Mouse (Mus musculus) myocyte (in vitro differentiated cells): ENCODE measurements at regions not wholly inside any gene's neighbourhood (a gene's known extent, or its start where the extent isn't known, plus 50 kb on each side); places are given as distances from the start of the nearest gene placed in this dataset.

Source experiments
- H3K27me3 ChIP-seq: one replicate; pipeline ENCODE4 v1.6.1; 2011; ENCODE audit not compliant: control insufficient read depth, insufficient read depth, insufficient read length
- H3K36me3 ChIP-seq: one replicate; pipeline ENCODE4 v1.6.1; 2011; ENCODE audit not compliant: control insufficient read depth, insufficient read depth
- H3K4me2 ChIP-seq: one replicate; pipeline ENCODE4 v1.6.1; 2011; ENCODE audit warnings: low read depth, control low read depth
- H3K4me3 ChIP-seq: one replicate; pipeline ENCODE4 v1.5.1; 2011; ENCODE audit warnings: mild to moderate bottlenecking, control low read depth, moderate library complexity
- H3K79me2 ChIP-seq: one replicate; pipeline ENCODE4 v1.6.1; 2011; ENCODE audit not compliant: control insufficient read depth, insufficient read depth
- H3ac ChIP-seq: one replicate; pipeline ENCODE4 v1.6.1; 2011; ENCODE audit not compliant: control insufficient read depth, insufficient read length
- CEBPB ChIP-seq: IDR thresholded peaks from 2 replicates; pipeline ENCODE4 v1.6.1; 2011; ENCODE audit warnings: mild to moderate bottlenecking, moderate library complexity; ENCODE audit not compliant: poor library complexity, insufficient read depth, severe bottlenecking
- E2F4 ChIP-seq: IDR thresholded peaks from one replicate; pipeline ENCODE4 v1.6.1; 2011; ENCODE audit warnings: mild to moderate bottlenecking, control low read depth, moderate library complexity; ENCODE audit not compliant: insufficient read depth
- MAX ChIP-seq: IDR thresholded peaks from one replicate; pipeline ENCODE4 v1.6.1; 2011; ENCODE audit warnings: low read depth, mild to moderate bottlenecking, control low read depth
- MYOD1 ChIP-seq, 3 experiments: IDR thresholded peaks; one replicate each; pipeline ENCODE4 v1.6.1; 2011; ENCODE audit warnings: control low read depth in 2 of 3, low read depth in 2 of 3, mild to moderate bottlenecking in 2 of 3, moderate library complexity in 1 of 3; ENCODE audit not compliant: insufficient read length in 2 of 3, control insufficient read depth in 1 of 3
- MYOG ChIP-seq, 3 experiments: IDR thresholded peaks; one replicate each; pipeline ENCODE4 v1.6.1; 2011; ENCODE audit warnings: control low read depth in 2 of 3, low read depth in 2 of 3, mild to moderate bottlenecking in 2 of 3; ENCODE audit not compliant: insufficient read length in 2 of 3, control insufficient read depth in 1 of 3, insufficient read depth in 1 of 3
- POLR2A ChIP-seq: IDR thresholded peaks from one replicate; pipeline ENCODE4 v1.6.1; 2011; ENCODE audit warnings: low read depth, mild to moderate bottlenecking, control low read depth, moderate library complexity; ENCODE audit not compliant: insufficient read length
- POLR2AphosphoS2 ChIP-seq: IDR thresholded peaks from one replicate; pipeline ENCODE4 v1.6.1; 2011; ENCODE audit warnings: low read depth, control low read depth; ENCODE audit not compliant: insufficient read length
- REST ChIP-seq: IDR thresholded peaks from one replicate; pipeline ENCODE4 v1.6.1; 2011; ENCODE audit warnings: mild to moderate bottlenecking, control low read depth, moderate library complexity; ENCODE audit not compliant: insufficient read depth, insufficient read length
- SRF ChIP-seq: IDR thresholded peaks from one replicate; pipeline ENCODE4 v1.6.1; 2011; ENCODE audit warnings: low read depth; ENCODE audit not compliant: control insufficient read depth, insufficient read length
- TCF12 ChIP-seq: IDR thresholded peaks from one replicate; pipeline ENCODE4 v1.6.1; 2011; ENCODE audit warnings: mild to moderate bottlenecking, control low read depth; ENCODE audit not compliant: poor library complexity, insufficient read depth, severe bottlenecking
- TCF3 ChIP-seq: IDR thresholded peaks from one replicate; pipeline ENCODE4 v1.6.1; 2011; ENCODE audit warnings: low read depth, control low read depth; ENCODE audit not compliant: insufficient read length
- USF1 ChIP-seq: IDR thresholded peaks from one replicate; pipeline ENCODE4 v1.6.1; 2011; ENCODE audit warnings: low read depth, mild to moderate bottlenecking, control low read depth, moderate library complexity

- H3K79me2 ChIP-seq = no peaks in the 10 kb centered on the region
- H3ac ChIP-seq = no peak overlapping the region
- H3K4me3 ChIP-seq = no peak overlapping the region
- no peak for TF ChIP-seq MAX
- peak; percentile 96 for TF ChIP-seq CEBPB
- H3K36me3 ChIP-seq = no peaks in the 10 kb centered on the region
- H3K27me3 ChIP-seq = no peaks in the 10 kb centered on the region
- H3K4me2 ChIP-seq = peak overlapping the region; percentile 5
Observed at GRCm38 (mm10) chr2:95487580-95488135, 830.3 kb upstream of the Lrrc4c start.

DNA sequence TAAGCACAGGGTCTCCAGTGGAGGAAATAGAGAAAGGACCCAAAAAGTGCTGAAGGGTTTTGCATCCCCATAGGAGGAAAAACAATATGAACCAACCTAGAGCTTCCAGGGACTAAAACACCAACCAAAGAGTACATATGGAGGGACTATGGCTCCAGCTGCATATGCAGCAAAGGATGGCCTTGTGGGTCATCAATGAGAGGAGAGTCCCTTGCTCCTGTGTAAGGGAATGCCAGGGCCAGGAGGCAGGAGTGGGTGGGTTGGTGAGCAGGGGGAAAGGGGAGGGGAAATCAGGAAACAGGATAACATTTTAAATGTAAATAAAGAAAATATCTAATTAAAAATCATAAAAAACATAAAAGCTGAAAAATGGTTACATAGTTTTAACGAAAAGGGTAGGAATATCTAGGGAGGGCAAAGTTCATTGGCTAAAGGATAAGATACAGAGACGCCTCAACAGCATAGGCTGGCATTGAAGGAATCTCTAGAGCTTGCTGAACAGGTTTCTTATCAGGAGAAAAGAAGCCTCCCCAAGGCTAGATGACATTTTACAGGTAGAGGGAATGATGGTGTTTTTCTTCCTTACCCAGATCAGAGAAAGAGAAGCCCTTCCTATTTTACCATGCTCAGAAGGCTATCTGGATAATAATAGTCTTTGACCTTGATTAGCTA lies 823.8 kb upstream of the Lrrc4c start:
- TF ChIP-seq USF1 = no peak
- TF ChIP-seq POLR2A = no peak
- TF ChIP-seq TCF3 = no peak
- TF ChIP-seq E2F4 = no peak
- no peak for TF ChIP-seq POLR2AphosphoS2
- no peak for TF ChIP-seq TCF12
- no peak for TF ChIP-seq CEBPB
- no peak for TF ChIP-seq MYOD1 (IDR thresholded peaks at IDR 0.05; ENCODE audit: control insufficient read depth in 1 of 3, insufficient read length in 2 of 3, low read depth in 2 of 3)
- TF ChIP-seq MYOG (IDR thresholded peaks at IDR 0.05; ENCODE audit: control insufficient read depth in 1 of 3, insufficient read depth in 1 of 3, insufficient read length in 2 of 3, low read depth in 2 of 3) = no peak
- TF ChIP-seq REST = no peak
- TF ChIP-seq SRF = no peak
- TF ChIP-seq MAX = no peak
- Histone ChIP-seq H3K27me3 (no peaks in the 10 kb centered on the region), H3K79me2 (no peaks in the 10 kb centered on the region), H3K36me3 (no peaks in the 10 kb centered on the region), H3K4me2 (no peak overlapping the region), H3K4me3 (no peak overlapping the region), H3ac (no peak overlapping the region)

DNA sequence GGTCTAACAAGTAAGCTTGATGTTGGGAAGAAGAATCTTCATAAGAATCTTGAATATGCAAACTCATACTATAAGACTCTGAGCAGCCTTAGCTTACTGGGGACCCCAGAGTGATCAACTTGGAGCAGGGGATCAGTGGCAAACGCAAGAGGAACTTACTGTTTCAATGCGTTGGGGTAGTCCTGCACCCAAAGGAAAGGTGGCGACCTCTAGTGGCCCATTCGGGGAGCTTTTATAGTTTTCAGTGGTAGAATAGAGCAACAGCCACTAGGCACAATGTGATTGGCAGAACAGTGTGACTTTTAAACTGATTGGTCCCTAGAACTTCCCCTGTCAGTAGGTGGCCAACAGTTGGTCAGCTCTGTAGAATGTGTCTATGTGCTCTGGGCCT lies 823.3 kb upstream of the Lrrc4c start:
- no peak overlapping the region for H3ac ChIP-seq
- no peaks in the 10 kb centered on the region for H3K36me3 ChIP-seq
- no peaks in the 10 kb centered on the region for H3K27me3 ChIP-seq
- no peak overlapping the region for H3K4me2 ChIP-seq
- H3K79me2 ChIP-seq = no peaks in the 10 kb centered on the region
- H3K4me3 ChIP-seq = no peak overlapping the region
- TF ChIP-seq E2F4 (no peak), USF1 (no peak), REST (no peak), SRF (no peak), POLR2A (no peak), CEBPB (no peak), MYOD1 (IDR thresholded peaks at IDR 0.05; ENCODE audit: control insufficient read depth in 1 of 3, insufficient read length in 2 of 3, low read depth in 2 of 3) (no peak), TCF3 (no peak), TCF12 (no peak), MYOG (IDR thresholded peaks at IDR 0.05; ENCODE audit: control insufficient read depth in 1 of 3, insufficient read depth in 1 of 3, insufficient read length in 2 of 3, low read depth in 2 of 3) (no peak), MAX (no peak), POLR2AphosphoS2 (no peak)

DNA sequence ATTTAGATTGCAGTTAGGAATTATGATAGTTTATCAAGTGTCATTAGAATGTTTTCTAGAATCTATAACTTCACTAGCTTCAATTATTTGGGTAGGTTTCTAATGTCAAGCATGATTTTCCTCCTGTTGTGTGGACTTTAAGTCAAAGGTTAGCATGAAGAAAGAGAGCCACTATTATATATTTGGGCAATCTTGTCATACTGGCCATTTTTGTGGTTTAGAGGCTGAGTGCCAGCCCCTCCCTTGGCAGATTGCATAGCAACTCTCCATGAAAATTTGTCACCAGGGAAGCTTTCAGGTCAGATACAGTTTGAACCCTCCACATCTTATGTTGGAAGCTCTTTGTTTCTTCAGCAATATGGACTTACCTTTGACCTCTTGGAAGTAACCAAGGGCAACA lies 806.7 kb upstream of the Lrrc4c start:
- H3K79me2 ChIP-seq = no peaks in the 10 kb centered on the region
- TF ChIP-seq E2F4 = no peak
- no peak for TF ChIP-seq CEBPB
- TF ChIP-seq TCF3 = no peak
- no peak for TF ChIP-seq POLR2AphosphoS2
- TF ChIP-seq MAX = no peak
- TF ChIP-seq USF1 = no peak
- no peak for TF ChIP-seq REST
- H3ac ChIP-seq = no peak overlapping the region
- no peak overlapping the region for H3K4me3 ChIP-seq
- H3K36me3 ChIP-seq = no peaks in the 10 kb centered on the region
- no peaks in the 10 kb centered on the region for H3K27me3 ChIP-seq
- no peak overlapping the region for H3K4me2 ChIP-seq

DNA sequence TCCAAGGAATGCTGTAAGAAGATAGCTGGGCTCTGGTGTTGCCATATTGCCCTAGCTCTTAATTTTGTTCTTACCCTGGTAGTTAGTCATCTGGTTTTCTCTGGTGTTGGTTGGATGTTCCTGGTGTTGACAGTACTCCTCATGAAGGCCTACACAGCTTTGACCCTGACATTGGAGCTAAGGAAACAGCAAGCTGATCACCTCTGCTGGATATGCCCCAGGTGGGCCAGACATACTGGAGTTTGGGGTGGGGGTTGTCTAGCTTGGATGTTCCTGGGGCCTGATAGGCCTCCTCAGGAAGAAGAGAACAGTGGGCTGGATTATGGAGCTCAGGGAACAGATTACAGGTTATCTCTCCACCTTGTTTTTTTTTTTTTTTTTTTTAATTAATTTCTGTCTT lies 796.3 kb upstream of the Lrrc4c start:
- no peaks in the 10 kb centered on the region for H3K27me3 ChIP-seq
- H3K79me2 ChIP-seq = no peaks in the 10 kb centered on the region
- H3K4me3 ChIP-seq = no peak overlapping the region
- no peak for TF ChIP-seq MYOD1 (IDR thresholded peaks at IDR 0.05; ENCODE audit: control insufficient read depth in 1 of 3, insufficient read length in 2 of 3, low read depth in 2 of 3)
- no peak for TF ChIP-seq CEBPB
- no peak for TF ChIP-seq POLR2A
- TF ChIP-seq MYOG (IDR thresholded peaks at IDR 0.05; ENCODE audit: control insufficient read depth in 1 of 3, insufficient read depth in 1 of 3, insufficient read length in 2 of 3, low read depth in 2 of 3) = no peak
- H3ac ChIP-seq = no peak overlapping the region
- H3K4me2 ChIP-seq = no peak overlapping the region
- H3K36me3 ChIP-seq = no peaks in the 10 kb centered on the region
